ENCODE assay signal across 17 mouse cellular contexts in the genomic region with DNA sequence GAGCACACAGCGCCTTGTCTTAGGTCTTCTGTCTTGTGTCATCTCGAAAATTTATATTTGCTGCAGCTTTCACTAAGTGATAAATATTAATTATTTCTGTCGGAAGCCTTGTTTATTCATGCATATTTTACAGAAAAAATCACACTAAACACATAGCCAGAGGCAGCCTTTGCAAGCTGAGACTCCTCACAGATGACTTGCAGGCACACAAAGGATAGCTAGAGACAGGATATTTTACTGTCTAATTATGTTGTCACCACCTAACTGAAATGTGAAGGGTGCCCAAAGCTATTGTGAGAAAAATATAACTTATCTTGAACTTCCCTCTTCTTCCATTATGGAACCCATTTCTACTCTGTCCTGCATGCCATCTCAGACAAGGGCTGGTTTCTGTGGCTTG.
DNase-seq lines count a peak whose midpoint lies in the region; ATAC-seq and TF ChIP-seq lines count a peak whose summit lies in the region.
"Had no signal": no experiment of that assay in that cellular context is flagged by ENCODE, and none has a peak within 500 bp of the region (broad histone marks: within the 10 kb centered on the region; RNA-seq: fewer than 3 reads in every experiment).

No protein-coding gene starts in this region.

- peaks cover 5% of the 10 kb centered on the region; the same call in 1 of the 2 replicates for H3K4me1 ChIP-seq in forebrain, embryonic 13.5 days
- H3K4me1 ChIP-seq in forebrain, embryonic 10.5 days = peaks cover 23% of the 10 kb centered on the region
- peaks cover 3% of the 10 kb centered on the region; the same call in 1 of the 2 replicates for H3K4me1 ChIP-seq in kidney, embryonic 15.5 days
- H3K4me1 ChIP-seq in neural tube, embryonic 13.5 days (replicated peaks) = no peaks in the 10 kb centered on the region
- H3K4me1 ChIP-seq in neural tube, embryonic 15.5 days = peaks cover 4% of the 10 kb centered on the region; the same call in 1 of the 2 replicates
- no peaks in the 10 kb centered on the region for H3K4me1 ChIP-seq in forebrain, postnatal 0 days (ENCODE audit: insufficient read depth)
- H3K4me1 ChIP-seq: heart, embryonic 13.5 days; intestine, embryonic 15.5 days had no signal

- no peak overlapping the region for H3K27ac ChIP-seq in forebrain, embryonic 13.5 days
- no peak overlapping the region for H3K27ac ChIP-seq in forebrain, embryonic 10.5 days
- H3K27ac ChIP-seq in kidney, embryonic 15.5 days = no peak overlapping the region
- no peak overlapping the region for H3K27ac ChIP-seq in neural tube, embryonic 13.5 days (replicated peaks)
- H3K27ac ChIP-seq in neural tube, embryonic 15.5 days (replicated peaks) = no peak overlapping the region
- H3K27ac ChIP-seq in forebrain, postnatal 0 days (ENCODE audit: low read depth, low read length) = no peak overlapping the region
- H3K27ac ChIP-seq: embryonic facial prominence, embryonic 12.5 days; heart, embryonic 13.5 days; intestine, embryonic 15.5 days; kidney, postnatal 0 days; liver, embryonic 14.5 days; macrophage had no signal

- no peaks in the 10 kb centered on the region for H3K27me3 ChIP-seq in forebrain, embryonic 13.5 days
- peaks cover 4% of the 10 kb centered on the region; the same call in 1 of the 2 replicates for H3K27me3 ChIP-seq in forebrain, embryonic 10.5 days (ENCODE audit: poor library complexity, severe bottlenecking)
- H3K27me3 ChIP-seq in kidney, embryonic 15.5 days = peaks cover 8% of the 10 kb centered on the region; the same call in 1 of the 2 replicates
- no peaks in the 10 kb centered on the region for H3K27me3 ChIP-seq in neural tube, embryonic 13.5 days
- H3K27me3 ChIP-seq in neural tube, embryonic 15.5 days (replicated peaks) = no peaks in the 10 kb centered on the region
- H3K27me3 ChIP-seq in forebrain, postnatal 0 days (ENCODE audit: insufficient read depth, low read length) = no peaks in the 10 kb centered on the region
- H3K27me3 ChIP-seq: embryonic facial prominence, embryonic 12.5 days; heart, embryonic 13.5 days; intestine, embryonic 15.5 days had no signal

- H3K9me3 ChIP-seq in forebrain, embryonic 13.5 days (replicated peaks) = no peaks in the 10 kb centered on the region
- H3K9me3 ChIP-seq in forebrain, embryonic 10.5 days = no peaks in the 10 kb centered on the region
- H3K9me3 ChIP-seq in kidney, embryonic 15.5 days (replicated peaks) = no peaks in the 10 kb centered on the region
- H3K9me3 ChIP-seq in neural tube, embryonic 13.5 days = no peaks in the 10 kb centered on the region
- no peaks in the 10 kb centered on the region for H3K9me3 ChIP-seq in neural tube, embryonic 15.5 days (replicated peaks)
- H3K9me3 ChIP-seq in forebrain, postnatal 0 days (ENCODE audit: low read length) = no peaks in the 10 kb centered on the region
- H3K9me3 ChIP-seq: embryonic facial prominence, embryonic 12.5 days; G1E; heart, embryonic 13.5 days; intestine, embryonic 15.5 days had no signal

- no peak for TF ChIP-seq CTCF in forebrain, postnatal 0 days (IDR thresholded peaks at IDR 0.05; ENCODE audit: low read depth)

- no peak overlapping the region for H3K4me2 ChIP-seq in forebrain, embryonic 13.5 days
- no peak overlapping the region for H3K4me2 ChIP-seq in kidney, embryonic 15.5 days
- no peak overlapping the region for H3K4me2 ChIP-seq in neural tube, embryonic 13.5 days
- no peak overlapping the region for H3K4me2 ChIP-seq in neural tube, embryonic 15.5 days
- no peak overlapping the region for H3K4me2 ChIP-seq in forebrain, postnatal 0 days (ENCODE audit: low read depth)
- H3K4me2 ChIP-seq: intestine, embryonic 15.5 days had no signal

- H3K36me3 ChIP-seq in forebrain, embryonic 13.5 days (ENCODE audit: poor library complexity, severe bottlenecking) = no peaks in the 10 kb centered on the region
- no peaks in the 10 kb centered on the region for H3K36me3 ChIP-seq in forebrain, embryonic 10.5 days (replicated peaks)
- H3K36me3 ChIP-seq in kidney, embryonic 15.5 days = no peaks in the 10 kb centered on the region
- no peaks in the 10 kb centered on the region for H3K36me3 ChIP-seq in neural tube, embryonic 13.5 days
- no peaks in the 10 kb centered on the region for H3K36me3 ChIP-seq in neural tube, embryonic 15.5 days
- no peaks in the 10 kb centered on the region for H3K36me3 ChIP-seq in forebrain, postnatal 0 days (ENCODE audit: insufficient read depth)
- H3K36me3 ChIP-seq: embryonic facial prominence, embryonic 12.5 days; G1E; heart, embryonic 13.5 days; intestine, embryonic 15.5 days had no signal

- peak; percentile 57 for ATAC-seq in forebrain, embryonic 13.5 days
- ATAC-seq in kidney, embryonic 15.5 days (replicated peaks; ENCODE audit: low FRiP score) = 0 out of 2 replicates have a peak, but pooled peaks have one; percentile 25
- ATAC-seq in neural tube, embryonic 13.5 days (ENCODE audit: low read depth) = 0 out of 2 replicates have a peak, but pooled peaks have one; percentile 12
- ATAC-seq in neural tube, embryonic 15.5 days (ENCODE audit: low FRiP score) = no peak
- ATAC-seq in forebrain, postnatal 0 days = peak; percentile 44; the same call in 1 of the 2 replicates

- no peak overlapping the region for H3K4me3 ChIP-seq in forebrain, embryonic 13.5 days
- H3K4me3 ChIP-seq in forebrain, embryonic 10.5 days = no peak overlapping the region
- no peak overlapping the region for H3K4me3 ChIP-seq in kidney, embryonic 15.5 days (replicated peaks)
- no peak overlapping the region for H3K4me3 ChIP-seq in neural tube, embryonic 13.5 days
- H3K4me3 ChIP-seq in neural tube, embryonic 15.5 days (replicated peaks) = no peak overlapping the region
- no peak overlapping the region for H3K4me3 ChIP-seq in forebrain, postnatal 0 days (ENCODE audit: low read depth, low read length)
- H3K4me3 ChIP-seq: embryonic facial prominence, embryonic 12.5 days; heart, embryonic 13.5 days; intestine, embryonic 15.5 days had no signal

- WGBS in forebrain, embryonic 13.5 days = 69% methylated on average over 3 of the region's 3 CpGs
- WGBS in forebrain, embryonic 10.5 days = 68% methylated on average over 3 of the region's 3 CpGs
- 38% methylated on average over 3 of the region's 3 CpGs for WGBS in kidney, embryonic 15.5 days
- WGBS in neural tube, embryonic 13.5 days = 55% methylated on average over 3 of the region's 3 CpGs
- WGBS in neural tube, embryonic 15.5 days = 39% methylated on average over 3 of the region's 3 CpGs
- WGBS in forebrain, postnatal 0 days = 51% methylated on average over 3 of the region's 3 CpGs

- no peak for DNase-seq in forebrain, embryonic 10.5 days (ENCODE audit: extremely low spot score, low spot score)
- DNase-seq in kidney, postnatal 10 days = no peak
- DNase-seq in forebrain, postnatal 0 days = peak; percentile 21
- DNase-seq: cerebellum, adult 9-11 months; lung, adult 2 months; thymus, postnatal 4 days had no signal

- no peak overlapping the region for H3K9ac ChIP-seq in forebrain, embryonic 13.5 days
- H3K9ac ChIP-seq in kidney, embryonic 15.5 days = no peak overlapping the region
- H3K9ac ChIP-seq in neural tube, embryonic 13.5 days = no peak overlapping the region
- no peak overlapping the region for H3K9ac ChIP-seq in neural tube, embryonic 15.5 days (replicated peaks)
- H3K9ac ChIP-seq in forebrain, postnatal 0 days = no peak overlapping the region
- H3K9ac ChIP-seq: embryonic facial prominence, embryonic 12.5 days; heart, embryonic 13.5 days; intestine, embryonic 15.5 days; liver, embryonic 14.5 days had no signal
